In genomic region chr10:78366195-78366834, GRCm38 (mm10) we compare ENCODE assay signal across 17 mouse cellular contexts. TPM values are rescaled to one million over a fixed set of nuclear protein-coding genes. Genes with fewer than 3 reads are reported as not detected.
DNase-seq lines count a peak whose midpoint lies in the region; ATAC-seq and TF ChIP-seq lines count a peak whose summit lies in the region.
"Had no signal": no experiment of that assay in that cellular context is flagged by ENCODE, and none has a peak within 500 bp of the region (broad histone marks: within the 10 kb centered on the region; RNA-seq: fewer than 3 reads in every experiment).

No protein-coding gene starts in this region.

- no peaks in the 10 kb centered on the region for H3K27me3 ChIP-seq in heart, postnatal 0 days (ENCODE audit: control insufficient read depth, insufficient read depth, low read length)
- H3K27me3 ChIP-seq in MEL (ENCODE audit: control insufficient read depth in 1 of 2, insufficient read depth in 2 of 2, low read length in 2 of 2), result peaks cover 0 to 5% of the 10 kb centered on the region in 2 experiments; a peak in 2 of 4 replicates
- no peaks in the 10 kb centered on the region for H3K27me3 ChIP-seq in liver, embryonic 11.5 days (replicated peaks; ENCODE audit: control insufficient read depth, insufficient read depth, low read length)
- H3K27me3 ChIP-seq: embryonic facial prominence, embryonic 15.5 days; limb, embryonic 12.5 days; midbrain, embryonic 15.5 days; neural tube, embryonic 15.5 days had no signal

- H3K9me3 ChIP-seq in heart, postnatal 0 days (replicated peaks; ENCODE audit: control insufficient read depth, low read length), result no peaks in the 10 kb centered on the region
- no peaks in the 10 kb centered on the region for H3K9me3 ChIP-seq in MEL (replicated peaks; ENCODE audit: insufficient read depth, low read length)
- no peaks in the 10 kb centered on the region for H3K9me3 ChIP-seq in liver, embryonic 11.5 days (ENCODE audit: control insufficient read depth, low read length)
- H3K9me3 ChIP-seq: embryonic facial prominence, embryonic 15.5 days; G1E; limb, embryonic 12.5 days; midbrain, embryonic 15.5 days; neural tube, embryonic 15.5 days had no signal

- 46% methylated on average over 5 of the region's 5 CpGs for WGBS in heart, postnatal 0 days
- 31% methylated on average over 5 of the region's 5 CpGs for WGBS in liver, embryonic 11.5 days

- no peak for TF ChIP-seq CTCF in heart, postnatal 0 days (IDR thresholded peaks at IDR 0.05; ENCODE audit: low read depth)
- TF ChIP-seq CTCF in MEL (IDR thresholded peaks at IDR 0.05 in 2 of 3, conservative IDR thresholded peaks at IDR 0.05 in 1 of 3; ENCODE audit: control insufficient read depth in 1 of 3, insufficient read depth in 1 of 3, low read depth in 2 of 3, low read length in 3 of 3, poor library complexity in 1 of 3, severe bottlenecking in 1 of 3), result no peak

- no peaks in the 10 kb centered on the region for H3K36me3 ChIP-seq in heart, postnatal 0 days (replicated peaks; ENCODE audit: control insufficient read depth, insufficient read depth, low read length)
- peaks cover 0 to 15% of the 10 kb centered on the region in 2 experiments; a peak in 2 of 4 replicates for H3K36me3 ChIP-seq in MEL (ENCODE audit: control insufficient read depth in 1 of 2, insufficient read depth in 2 of 2, low read length in 2 of 2)
- no peaks in the 10 kb centered on the region for H3K36me3 ChIP-seq in liver, embryonic 11.5 days (ENCODE audit: control insufficient read depth, insufficient read depth, low read length)
- H3K36me3 ChIP-seq: embryonic facial prominence, embryonic 15.5 days; G1E; limb, embryonic 12.5 days; midbrain, embryonic 15.5 days; neural tube, embryonic 15.5 days had no signal

- no peak for TF ChIP-seq EP300 in heart, postnatal 0 days (IDR thresholded peaks at IDR 0.05; ENCODE audit: low read depth)
- TF ChIP-seq EP300 in MEL (IDR thresholded peaks at IDR 0.05; ENCODE audit: low read depth in 1 of 2, low read length in 2 of 2), result no peak

- peak overlapping the region; percentile 62; the same call in 1 of the 2 replicates for H3K27ac ChIP-seq in heart, postnatal 0 days (ENCODE audit: low read depth)
- peak overlapping the region; percentile 58 for H3K27ac ChIP-seq in MEL (ENCODE audit: control insufficient read depth, low read depth, low read length)
- H3K27ac ChIP-seq in liver, embryonic 11.5 days (ENCODE audit: low read depth, low read length), result peak overlapping the region; percentile 87
- H3K27ac ChIP-seq: embryonic facial prominence, embryonic 15.5 days; gastrocnemius, adult 2 months; layer of hippocampus, adult 2 months; limb, embryonic 12.5 days; midbrain, embryonic 15.5 days; neural tube, embryonic 15.5 days had no signal

- no peak overlapping the region for H3K4me2 ChIP-seq in heart, postnatal 0 days (ENCODE audit: low read depth, low read length)
- peak overlapping the region; percentile 49 for H3K4me2 ChIP-seq in liver, embryonic 11.5 days
- H3K4me2 ChIP-seq: embryonic facial prominence, embryonic 15.5 days; limb, embryonic 12.5 days; midbrain, embryonic 15.5 days; neural tube, embryonic 15.5 days had no signal

- peaks cover 12% of the 10 kb centered on the region for H3K4me1 ChIP-seq in heart, postnatal 0 days (ENCODE audit: control insufficient read depth, insufficient read depth)
- H3K4me1 ChIP-seq in MEL (ENCODE audit: control insufficient read depth in 1 of 2, insufficient read depth in 2 of 2, low read length in 2 of 2), result peaks cover 10 to 27% of the 10 kb centered on the region in 2 experiments
- peaks cover 28% of the 10 kb centered on the region for H3K4me1 ChIP-seq in liver, embryonic 11.5 days (replicated peaks; ENCODE audit: control insufficient read depth, insufficient read depth, low read length)
- H3K4me1 ChIP-seq: embryonic facial prominence, embryonic 15.5 days; midbrain, embryonic 15.5 days; neural tube, embryonic 15.5 days had no signal

- TF ChIP-seq RAD21 in MEL (IDR thresholded peaks at IDR 0.05; ENCODE audit: low read depth, low read length), result no peak

- H3K9ac ChIP-seq in heart, postnatal 0 days (replicated peaks; ENCODE audit: low read depth, low read length), result no peak overlapping the region
- H3K9ac ChIP-seq in MEL (ENCODE audit: control insufficient read depth, low read depth, low read length, poor library complexity, severe bottlenecking), result no peak overlapping the region
- peak overlapping the region; percentile 20; the same call in 1 of the 2 replicates for H3K9ac ChIP-seq in liver, embryonic 11.5 days (ENCODE audit: low read depth, low read length)
- H3K9ac ChIP-seq: embryonic facial prominence, embryonic 15.5 days; limb, embryonic 12.5 days; midbrain, embryonic 15.5 days; neural tube, embryonic 15.5 days had no signal

- intact Hi-C loops in left cerebral cortex, postnatal 36 days (cut with DNase I), result no loop called here

- DNase-seq in heart, postnatal 0 days (ENCODE audit: low spot score), result no peak
- no peak for DNase-seq in heart, adult 11 months
- peak; percentile 63 for DNase-seq in 3T3-L1 (ENCODE audit: low read depth, low spot score)
- DNase-seq in MEL (ENCODE audit: low read depth, low spot score), result no peak
- no peak for DNase-seq in liver, embryonic 11.5 days (ENCODE audit: low spot score)
- DNase-seq in embryo, embryonic 10.5 days (ENCODE audit: low spot score), result no peak
- DNase-seq in left cerebral cortex, postnatal 36 days (ENCODE audit: low spot score in 2 of 2), result no peak
- DNase-seq: adrenal gland, adult 8-10 months; cerebellum, adult 2 months; gastrocnemius, adult 2 months; right cerebral cortex, postnatal 14 days had no signal

- H3K79me2 ChIP-seq in MEL (ENCODE audit: control insufficient read depth, insufficient read depth, low read length, poor library complexity), result no peaks in the 10 kb centered on the region

- no peak for TF ChIP-seq POLR2A in MEL (IDR thresholded peaks at IDR 0.05; ENCODE audit: control insufficient read depth in 1 of 2, insufficient read depth in 1 of 2, low read depth in 1 of 2, low read length in 2 of 2, poor library complexity in 1 of 2)

- no peak overlapping the region for H3K4me3 ChIP-seq in heart, postnatal 0 days (ENCODE audit: low read depth, low read length)
- no peak overlapping the region for H3K4me3 ChIP-seq in MEL (ENCODE audit: control insufficient read depth in 1 of 2, insufficient read depth in 1 of 2, low read depth in 2 of 2, low read length in 2 of 2)
- no peak overlapping the region for H3K4me3 ChIP-seq in liver, embryonic 11.5 days (ENCODE audit: low read depth, low read length)
- H3K4me3 ChIP-seq: embryonic facial prominence, embryonic 15.5 days; gastrocnemius, adult 2 months; layer of hippocampus, adult 2 months; limb, embryonic 12.5 days; midbrain, embryonic 15.5 days; neural tube, embryonic 15.5 days had no signal

- ATAC-seq in heart, postnatal 0 days (ENCODE audit: insufficient read depth, low read depth), result no peak
- ATAC-seq in liver, embryonic 11.5 days (replicated peaks; ENCODE audit: low FRiP score), result peak; percentile 48
- ATAC-seq: midbrain, embryonic 15.5 days had no signal

TF ChIP-seq in MEL, 35 proteins besides CTCF, POLR2A, EP300 and RAD21:
- TF ChIP-seq HCFC1 (IDR thresholded peaks at IDR 0.05; ENCODE audit: low read depth, low read length) (no peak), CHD2 (IDR thresholded peaks at IDR 0.05; ENCODE audit: low read length) (no peak), SIN3A (IDR thresholded peaks at IDR 0.05; ENCODE audit: low read length) (no peak), MAZ (IDR thresholded peaks at IDR 0.05; ENCODE audit: low read depth, low read length) (no peak), MEF2A (IDR thresholded peaks at IDR 0.05; ENCODE audit: extremely low read depth, insufficient replicate concordance, low read depth, low read length, poor library complexity, severe bottlenecking) (no peak), GATA1 (IDR thresholded peaks at IDR 0.05; ENCODE audit: low read depth, low read length) (no peak), MYB (IDR thresholded peaks at IDR 0.05; ENCODE audit: low read depth, low read length) (no peak), E2F4 (IDR thresholded peaks at IDR 0.05; ENCODE audit: borderline replicate concordance, low read depth, low read length) (no peak), POLR2AphosphoS5 (IDR thresholded peaks at IDR 0.05; ENCODE audit: borderline replicate concordance, low read depth, low read length) (no peak), UBTF (IDR thresholded peaks at IDR 0.05; ENCODE audit: borderline replicate concordance, insufficient read depth, low read depth, low read length) (no peak)

RNA-seq across cellular contexts. Expression of gene Agpat3, which starts 14.0 kb away (rescaled TPM):
- 151 and 164 TPM in 2 replicates for total RNA-seq in heart, postnatal 0 days (2014; rRNA removed; ENCODE audit: low replicate concordance)
- 173 and 182 TPM in 2 replicates for polyA plus RNA-seq in heart, postnatal 0 days (2015; fragmentation: Nextera tagmentation; extraction: Ambion mirVana)
- total RNA-seq in MEL (2012; rRNA removed), result not detected in 2 replicates
- under 1 TPM in 1 of 2 experiments, not detected in 1; 0.07 TPM for polyA plus RNA-seq in MEL (2012; ENCODE audit: insufficient read depth in 1 of 2, insufficient read length in 2 of 2, low read depth in 1 of 2, low replicate concordance in 2 of 2, missing spikeins in 1 of 2)
- polyA plus RNA-seq in liver, embryonic 11.5 days (2014; fragmentation: Nextera tagmentation; extraction: Ambion mirVana), result 28.7 and 32.8 TPM in 2 replicates
- total RNA-seq in left cerebral cortex, postnatal 36 days (2021), result 100 to 1,000 TPM; 269 to 279 TPM

RNA-seq across cellular contexts. Expression of gene Rrp1, which starts 46.5 kb away (rescaled TPM):
- 86.6 and 119 TPM in 2 replicates for total RNA-seq in heart, postnatal 0 days (2014; rRNA removed; ENCODE audit: low replicate concordance)
- 169 and 177 TPM in 2 replicates for polyA plus RNA-seq in heart, postnatal 0 days (2015; fragmentation: Nextera tagmentation; extraction: Ambion mirVana)
- total RNA-seq in MEL (2012; rRNA removed), result 241 and 273 TPM in 2 replicates
- polyA plus RNA-seq in MEL (2012; ENCODE audit: insufficient read depth in 1 of 2, insufficient read length in 2 of 2, low read depth in 1 of 2, low replicate concordance in 2 of 2, missing spikeins in 1 of 2), result 100 to 1,000 TPM in 1 of 2 experiments, not detected in 1; 417 TPM
- polyA plus RNA-seq in liver, embryonic 11.5 days (2014; fragmentation: Nextera tagmentation; extraction: Ambion mirVana), result 277 and 293 TPM in 2 replicates
- 100 to 1,000 TPM; 348 to 358 TPM for total RNA-seq in left cerebral cortex, postnatal 36 days (2021)

RNA-seq across cellular contexts. Expression of gene Cstb, which starts 59.2 kb away (rescaled TPM):
- total RNA-seq in heart, postnatal 0 days (2014; rRNA removed; ENCODE audit: low replicate concordance), result 21.8 and 99.5 TPM in 2 replicates
- polyA plus RNA-seq in heart, postnatal 0 days (2015; fragmentation: Nextera tagmentation; extraction: Ambion mirVana), result 149 and 153 TPM in 2 replicates
- total RNA-seq in MEL (2012; rRNA removed), result 71.1 and 76.7 TPM in 2 replicates
- 10 to 100 TPM in 1 of 2 experiments, not detected in 1; 71.9 TPM for polyA plus RNA-seq in MEL (2012; ENCODE audit: insufficient read depth in 1 of 2, insufficient read length in 2 of 2, low read depth in 1 of 2, low replicate concordance in 2 of 2, missing spikeins in 1 of 2)
- polyA plus RNA-seq in liver, embryonic 11.5 days (2014; fragmentation: Nextera tagmentation; extraction: Ambion mirVana), result 134 and 148 TPM in 2 replicates
- 10 to 100 TPM; 35.4 to 42.4 TPM for total RNA-seq in left cerebral cortex, postnatal 36 days (2021)

Comparison
In these comparisons a context has a peak if more than half of its experiments do, and no peak if none do; other contexts are left out.
1. RNA of gene Agpat3, which starts 14.0 kb away (total RNA-seq): 269 to 279 TPM in left cerebral cortex, postnatal 36 days and 151 to 164 TPM in heart, postnatal 0 days; not detected in MEL; every median in the first group is over 100 times any median in the second.
2. Peak in every context shown above with its lines, with median percentiles within 50 percentile points of each other: H3K27ac ChIP-seq.